ENCODE assay signal across 25 mouse cellular contexts in the genomic region with DNA sequence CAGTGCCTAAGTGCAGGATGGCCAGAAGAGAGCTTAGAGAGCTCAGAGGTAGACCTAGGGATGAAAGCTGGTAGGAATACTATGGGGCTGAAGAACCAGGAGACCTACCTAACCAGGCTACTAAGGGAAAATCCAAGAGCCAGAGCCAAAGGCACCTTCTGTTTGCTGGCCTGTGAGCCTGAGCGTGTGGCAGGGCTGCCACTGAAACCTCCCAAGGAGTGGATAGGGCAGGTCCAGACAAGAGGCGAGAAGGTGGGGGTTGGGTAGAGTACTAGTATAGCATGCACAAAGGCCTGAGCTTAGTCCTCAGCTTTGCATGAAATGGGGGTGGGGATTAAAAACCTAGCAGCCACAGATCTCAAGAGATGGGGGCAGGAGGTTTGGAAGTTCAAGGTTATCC.
A peak's percentile ranks its signal among the peaks of the same experiment; 100 is the strongest.
DNase-seq lines count a peak whose midpoint lies in the region; ATAC-seq and TF ChIP-seq lines count a peak whose summit lies in the region.
"Had no signal": no experiment of that assay in that cellular context is flagged by ENCODE, and none has a peak within 500 bp of the region (broad histone marks: within the 10 kb centered on the region; RNA-seq: fewer than 3 reads in every experiment).

No protein-coding gene starts in this region.

- no peaks in the 10 kb centered on the region for H3K36me3 ChIP-seq in CH12.LX (replicated peaks in 1 of 2; ENCODE audit: control insufficient read depth in 1 of 2, insufficient read depth in 1 of 2, low read length in 1 of 2)
- H3K36me3 ChIP-seq in midbrain, embryonic 16.5 days (ENCODE audit: control insufficient read depth, insufficient read depth, low read length) = no peaks in the 10 kb centered on the region
- H3K36me3 ChIP-seq: heart, embryonic 15.5 days; hindbrain, embryonic 12.5 days; intestine, embryonic 15.5 days; liver, embryonic 12.5 days had no signal

- no peak overlapping the region for H3K4me2 ChIP-seq in CH12.LX (ENCODE audit: insufficient read depth, low read depth, poor library complexity, severe bottlenecking)
- H3K4me2 ChIP-seq in midbrain, embryonic 16.5 days (ENCODE audit: low read length) = no peak overlapping the region
- H3K4me2 ChIP-seq: heart, embryonic 15.5 days; hindbrain, embryonic 12.5 days; intestine, embryonic 15.5 days; liver, embryonic 12.5 days; midbrain, embryonic 11.5 days had no signal

- ATAC-seq in midbrain, embryonic 16.5 days = no peak
- ATAC-seq: forebrain, embryonic 16.5 days; hindbrain, postnatal 0 days; intestine, embryonic 15.5 days; liver, embryonic 12.5 days; liver, postnatal 0 days; Patski had no signal

- no peaks in the 10 kb centered on the region for H3K27me3 ChIP-seq in CH12.LX (replicated peaks)
- no peaks in the 10 kb centered on the region for H3K27me3 ChIP-seq in cerebellum, adult 2 months (ENCODE audit: control insufficient read depth, insufficient read depth, low read length)
- no peaks in the 10 kb centered on the region for H3K27me3 ChIP-seq in midbrain, embryonic 16.5 days (ENCODE audit: control insufficient read depth, insufficient read depth, low read depth, low read length)
- H3K27me3 ChIP-seq: heart, embryonic 15.5 days; hindbrain, embryonic 12.5 days; intestine, embryonic 15.5 days; liver, embryonic 12.5 days; Patski had no signal

- no peaks in the 10 kb centered on the region for H3K79me2 ChIP-seq in CH12.LX (replicated peaks; ENCODE audit: control insufficient read depth, extremely low read depth, insufficient read depth, poor library complexity, severe bottlenecking)

- DNase-seq in cerebellum, adult 11 months = peak; percentile 42
- no peak for DNase-seq in cerebellum, postnatal 4 days (ENCODE audit: low spot score in 2 of 2)
- DNase-seq in CH12.LX (ENCODE audit: extremely low read depth) = peak; percentile 4
- peak; percentile 49 to 75 for DNase-seq in cerebellum, adult 2 months
- DNase-seq in cerebellum, postnatal 36 days = peak; percentile 43 to 49
- no peak for DNase-seq in thymus, postnatal 36 days
- DNase-seq: adrenal gland, postnatal 14 days; gastrocnemius, adult 2 months; gastrocnemius, postnatal 36 days; kidney, adult 9 months; kidney, postnatal 14 days; liver, postnatal 0 days; lung, postnatal 36 days; thymus, adult 2 months had no signal

- peaks cover 5% of the 10 kb centered on the region for H3K9me3 ChIP-seq in CH12.LX (replicated peaks; ENCODE audit: low read length)
- H3K9me3 ChIP-seq in midbrain, embryonic 16.5 days (replicated peaks; ENCODE audit: control insufficient read depth, low read length, poor library complexity, severe bottlenecking) = no peaks in the 10 kb centered on the region
- H3K9me3 ChIP-seq: heart, embryonic 15.5 days; hindbrain, embryonic 12.5 days; intestine, embryonic 15.5 days; liver, embryonic 12.5 days had no signal

- in situ Hi-C loops in CH12.LX (cut with MboI; ENCODE audit: low pct_ligation_motif_present, low pct_unique_long_range_greater_than_20kb, low sequenced_read_pairs) = no loop called here

- TF ChIP-seq POLR2A in CH12.LX (IDR thresholded peaks at IDR 0.05; ENCODE audit: low read depth, low read length) = no peak
- no peak for TF ChIP-seq POLR2A in cerebellum, adult 2 months (IDR thresholded peaks at IDR 0.05; ENCODE audit: borderline replicate concordance, insufficient read depth, low read length)

- no peak for TF ChIP-seq CTCF in CH12.LX (conservative IDR thresholded peaks at IDR 0.05 in 1 of 2, IDR thresholded peaks at IDR 0.05 in 1 of 2; ENCODE audit: low read depth in 2 of 2, low read length in 2 of 2)
- no peak for TF ChIP-seq CTCF in cerebellum, adult 2 months (IDR thresholded peaks at IDR 0.05; ENCODE audit: borderline replicate concordance, insufficient read depth, low read depth, low read length)

- 30% methylated on average over 2 of the region's 2 CpGs for WGBS in cerebellum, adult 2 months
- 73% methylated on average over 2 of the region's 2 CpGs for WGBS in midbrain, embryonic 16.5 days

- TF ChIP-seq RAD21 in CH12.LX (IDR thresholded peaks at IDR 0.05; ENCODE audit: low read depth, low read length) = no peak

- H3K9ac ChIP-seq in CH12.LX (ENCODE audit: insufficient read depth, low read depth) = no peak overlapping the region
- H3K9ac ChIP-seq in midbrain, embryonic 16.5 days (ENCODE audit: low read depth, low read length) = no peak overlapping the region
- H3K9ac ChIP-seq: heart, embryonic 15.5 days; hindbrain, embryonic 12.5 days; intestine, embryonic 15.5 days; liver, embryonic 12.5 days; liver, postnatal 0 days had no signal

- H3K4me3 ChIP-seq in CH12.LX (replicated peaks in 1 of 3; ENCODE audit: low read depth in 2 of 3, low read length in 2 of 3, poor library complexity in 1 of 3) = no peak overlapping the region
- no peak overlapping the region for H3K4me3 ChIP-seq in cerebellum, adult 2 months (replicated peaks; ENCODE audit: insufficient read depth, low read depth, low read length)
- H3K4me3 ChIP-seq in midbrain, embryonic 16.5 days (ENCODE audit: low read depth, low read length) = no peak overlapping the region
- H3K4me3 ChIP-seq: erythroblast, embryonic 14.5 days; gastrocnemius, adult 2 months; heart, embryonic 15.5 days; hindbrain, embryonic 12.5 days; intestine, embryonic 15.5 days; left cerebral cortex, adult 2 months; liver, embryonic 12.5 days had no signal

- no peaks in the 10 kb centered on the region for H3K4me1 ChIP-seq in CH12.LX (ENCODE audit: control insufficient read depth in 1 of 2, insufficient read depth in 2 of 2)
- H3K4me1 ChIP-seq in cerebellum, adult 2 months (ENCODE audit: control insufficient read depth, insufficient read depth, low read length) = peaks cover 28% of the 10 kb centered on the region
- H3K4me1 ChIP-seq in midbrain, embryonic 16.5 days (ENCODE audit: control insufficient read depth, insufficient read depth, low read length) = no peaks in the 10 kb centered on the region; the same call in 1 of the 2 replicates
- H3K4me1 ChIP-seq: heart, embryonic 15.5 days; intestine, embryonic 15.5 days; liver, embryonic 12.5 days had no signal

- dilution Hi-C loops in CH12.LX (cut with MboI; ENCODE audit: extremely low pct_ligation_motif_present, extremely low pct_unique_long_range_greater_than_20kb, low sequenced_read_pairs) = no loop called here

- no peak for TF ChIP-seq EP300 in CH12.LX (IDR thresholded peaks at IDR 0.05; ENCODE audit: low read length)

- H3K27ac ChIP-seq in CH12.LX (ENCODE audit: insufficient read depth, low read depth) = no peak overlapping the region
- peak overlapping the region; percentile 80 for H3K27ac ChIP-seq in cerebellum, adult 2 months (ENCODE audit: insufficient read depth, low read length)
- no peak overlapping the region for H3K27ac ChIP-seq in midbrain, embryonic 16.5 days (ENCODE audit: low read length)
- H3K27ac ChIP-seq: gastrocnemius, adult 2 months; heart, embryonic 15.5 days; hindbrain, embryonic 12.5 days; hindbrain, postnatal 0 days; intestine, embryonic 15.5 days; left cerebral cortex, adult 2 months; liver, embryonic 12.5 days had no signal

TF ChIP-seq in CH12.LX, 34 proteins besides CTCF, POLR2A, EP300 and RAD21:
- TF ChIP-seq MAFK (IDR thresholded peaks at IDR 0.05; ENCODE audit: insufficient replicate concordance, low read length) (no peak), PAX5 (IDR thresholded peaks at IDR 0.05; ENCODE audit: low read length) (no peak), GABPA (IDR thresholded peaks at IDR 0.05; ENCODE audit: insufficient replicate concordance, low read depth, low read length) (no peak), E2F4 (IDR thresholded peaks at IDR 0.05; ENCODE audit: insufficient replicate concordance, low read depth, low read length) (no peak), JUN (IDR thresholded peaks at IDR 0.05; ENCODE audit: insufficient read depth, low read depth, low read length) (no peak), BHLHE40 (IDR thresholded peaks at IDR 0.05; ENCODE audit: low read depth, low read length) (no peak), POLR2AphosphoS2 (IDR thresholded peaks at IDR 0.05; ENCODE audit: low read depth, low read length) (no peak), ZNF384 (IDR thresholded peaks at IDR 0.05; ENCODE audit: low read depth, low read length) (no peak), ZKSCAN1 (IDR thresholded peaks at IDR 0.05; ENCODE audit: borderline replicate concordance, low read depth, low read length) (no peak), ZC3H11A (IDR thresholded peaks at IDR 0.05; ENCODE audit: low read depth, low read length) (no peak), RCOR1 (conservative IDR thresholded peaks at IDR 0.05; ENCODE audit: low read depth, low read length) (no peak), ETS1 (conservative IDR thresholded peaks at IDR 0.05; ENCODE audit: low read depth, low read length) (no peak), JUND (conservative IDR thresholded peaks at IDR 0.05; ENCODE audit: low read depth, low read length) (no peak), SIN3A (IDR thresholded peaks at IDR 0.05; ENCODE audit: low read length) (no peak), NRF1 (IDR thresholded peaks at IDR 0.05; ENCODE audit: low read depth, low read length) (no peak), USF2 (conservative IDR thresholded peaks at IDR 0.05; ENCODE audit: low read depth, low read length) (no peak), SMC3 (IDR thresholded peaks at IDR 0.05; ENCODE audit: low read depth, low read length) (no peak), MAZ (IDR thresholded peaks at IDR 0.05; ENCODE audit: low read depth, low read length) (no peak), KAT2A (IDR thresholded peaks at IDR 0.05; ENCODE audit: insufficient replicate concordance, low read length) (no peak)
TF ChIP-seq in CH12.LX: peak in this region for 0.

Comparison
In these comparisons a context has a peak if more than half of its experiments do, and no peak if none do; other contexts are left out.
1. DNase-seq: peak in cerebellum, adult 11 months (single experiment), CH12.LX (single experiment), cerebellum, adult 2 months (2 of 2) and cerebellum, postnatal 36 days (2 of 2); none in cerebellum, postnatal 4 days (0 of 2) and thymus, postnatal 36 days (0 of 2).